Mouse (Mus musculus): ENCODE measurements around the gene Zdhhc12.

- no peak for TF ChIP-seq CTCF (IDR thresholded peaks at IDR 0.05; ENCODE audit: borderline replicate concordance, control insufficient read depth, extremely low read depth, insufficient read depth, low read length, poor library complexity)
- no peak for TF ChIP-seq POLR2A (IDR thresholded peaks at IDR 0.05; ENCODE audit: control insufficient read depth, extremely low read depth, insufficient read depth, low read length, poor library complexity)
Measured at GRCm38 (mm10) chr2:30063235-30063634, 30.2 kb downstream of the Zdhhc12 start.

Measured in thymus, adult 2 months (tissue).